In the genomic region with DNA sequence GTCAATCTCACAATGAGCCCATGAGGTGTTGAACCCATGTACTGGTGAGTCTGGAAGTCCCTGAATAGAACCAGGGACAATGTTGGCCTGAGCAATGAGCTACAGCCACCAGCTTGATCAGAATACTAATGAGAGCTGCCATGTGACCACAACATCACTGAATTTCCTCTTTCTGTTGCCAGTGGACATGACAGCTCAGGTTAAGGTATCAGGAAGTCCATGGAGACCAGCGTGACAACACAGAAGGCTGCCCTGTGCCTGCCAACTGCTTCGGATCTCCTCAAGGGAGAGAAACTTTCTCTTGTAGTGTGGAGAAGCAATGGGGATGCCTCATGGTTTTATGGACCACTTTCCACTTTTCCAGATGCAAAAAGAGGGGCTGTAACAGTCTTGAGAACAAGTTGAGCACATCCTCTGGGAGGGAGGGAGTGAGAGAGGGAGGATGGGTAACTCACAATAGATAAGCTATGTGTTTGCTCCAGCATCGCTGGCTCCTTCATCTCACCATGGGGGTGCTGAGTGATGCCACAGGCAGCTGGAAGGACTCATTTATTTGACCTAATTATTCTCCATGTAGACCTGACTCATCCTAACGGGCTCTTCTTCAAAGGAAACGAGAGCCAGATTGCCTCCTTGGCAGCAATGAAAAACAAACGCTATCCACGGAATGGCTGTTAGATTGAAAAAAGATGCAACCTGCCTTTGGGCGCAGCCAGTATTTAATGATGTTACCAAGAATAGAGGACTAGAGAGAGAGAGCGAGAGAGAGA, we compare ENCODE assay signal across 17 mouse cellular contexts.
A peak's percentile ranks its signal among the peaks of the same experiment; 100 is the strongest.
DNase-seq lines count a peak whose midpoint lies in the region; ATAC-seq and TF ChIP-seq lines count a peak whose summit lies in the region.
"Had no signal": no experiment of that assay in that cellular context is flagged by ENCODE, and none has a peak within 500 bp of the region (broad histone marks: within the 10 kb centered on the region; RNA-seq: fewer than 3 reads in every experiment).

No protein-coding gene starts in this region.

- peaks cover 21% of the 10 kb centered on the region; the same call in 1 of the 2 replicates for H3K4me1 ChIP-seq in embryonic facial prominence, embryonic 14.5 days (ENCODE audit: control insufficient read depth, insufficient read depth, low read length)
- no peaks in the 10 kb centered on the region for H3K4me1 ChIP-seq in stomach, postnatal 0 days (replicated peaks; ENCODE audit: control insufficient read depth, insufficient read depth)

- no peak overlapping the region for H3K4me3 ChIP-seq in embryonic facial prominence, embryonic 14.5 days (ENCODE audit: low read depth, low read length)
- H3K4me3 ChIP-seq in stomach, postnatal 0 days (ENCODE audit: low read depth, low read length) = no peak overlapping the region
- H3K4me3 ChIP-seq: embryonic facial prominence, embryonic 12.5 days; heart, embryonic 10.5 days; limb, embryonic 10.5 days; midbrain, embryonic 10.5 days; neural tube, embryonic 13.5 days had no signal

- TF ChIP-seq CTCF in stomach, postnatal 0 days (IDR thresholded peaks at IDR 0.05; ENCODE audit: low read depth) = no peak

- no peak for TF ChIP-seq EP300 in stomach, postnatal 0 days (optimal IDR thresholded peaks at IDR 0.05)

- peak; percentile 19 to 43 for DNase-seq in cerebellum, postnatal 14 days
- no peak for DNase-seq in cerebellum, adult 9-11 months
- DNase-seq in lung, postnatal 10 days = peak; percentile 14
- DNase-seq in lung, postnatal 4 days = no peak
- peak; percentile 43 for DNase-seq in embryonic facial prominence, embryonic 14.5 days (ENCODE audit: low spot score)
- DNase-seq in retina, embryonic 14.5 days (ENCODE audit: low spot score) = peak; percentile 13
- DNase-seq in kidney, adult 18-20 months = no peak
- no peak for DNase-seq in stomach, postnatal 0 days (ENCODE audit: low spot score)
- DNase-seq: liver, postnatal 0 days; thymus, adult 2 months had no signal

- no peaks in the 10 kb centered on the region for H3K36me3 ChIP-seq in embryonic facial prominence, embryonic 14.5 days (ENCODE audit: control insufficient read depth, insufficient read depth, low read length)
- H3K36me3 ChIP-seq in stomach, postnatal 0 days (ENCODE audit: control insufficient read depth, insufficient read depth, low read length) = no peaks in the 10 kb centered on the region
- H3K36me3 ChIP-seq: embryonic facial prominence, embryonic 12.5 days; heart, embryonic 10.5 days; limb, embryonic 10.5 days; midbrain, embryonic 10.5 days; neural tube, embryonic 13.5 days had no signal

- no peaks in the 10 kb centered on the region for H3K27me3 ChIP-seq in embryonic facial prominence, embryonic 14.5 days (replicated peaks; ENCODE audit: control insufficient read depth, insufficient read depth, low read length)
- H3K27me3 ChIP-seq in stomach, postnatal 0 days (ENCODE audit: control insufficient read depth, insufficient read depth, low read length) = no peaks in the 10 kb centered on the region
- H3K27me3 ChIP-seq: CH12.LX; embryonic facial prominence, embryonic 12.5 days; neural tube, embryonic 13.5 days had no signal

- 36% methylated on average over 9 of the region's 9 CpGs for WGBS in embryonic facial prominence, embryonic 14.5 days
- 61% methylated on average over 9 of the region's 9 CpGs for WGBS in stomach, postnatal 0 days

- ATAC-seq in embryonic facial prominence, embryonic 14.5 days (ENCODE audit: low read depth) = no peak
- ATAC-seq in stomach, postnatal 0 days (ENCODE audit: low FRiP score, low TSS enrichment) = no peak
- ATAC-seq: liver, postnatal 0 days had no signal

- no peaks in the 10 kb centered on the region for H3K9me3 ChIP-seq in embryonic facial prominence, embryonic 14.5 days (ENCODE audit: control insufficient read depth, low read length)
- H3K9me3 ChIP-seq in stomach, postnatal 0 days (ENCODE audit: control insufficient read depth, low read length) = no peaks in the 10 kb centered on the region
- H3K9me3 ChIP-seq: embryonic facial prominence, embryonic 12.5 days; heart, embryonic 10.5 days; limb, embryonic 10.5 days; midbrain, embryonic 10.5 days; neural tube, embryonic 13.5 days had no signal

- H3K27ac ChIP-seq in embryonic facial prominence, embryonic 14.5 days (replicated peaks; ENCODE audit: low read depth, low read length) = no peak overlapping the region
- no peak overlapping the region for H3K27ac ChIP-seq in stomach, postnatal 0 days (replicated peaks)
- H3K27ac ChIP-seq: embryonic facial prominence, embryonic 12.5 days; hindbrain, embryonic 14.5 days; limb, embryonic 10.5 days; midbrain, embryonic 10.5 days; neural tube, embryonic 13.5 days had no signal

- H3K9ac ChIP-seq in embryonic facial prominence, embryonic 14.5 days (ENCODE audit: low read depth, low read length) = no peak overlapping the region
- H3K9ac ChIP-seq in stomach, postnatal 0 days (ENCODE audit: low read length) = no peak overlapping the region
- H3K9ac ChIP-seq: embryonic facial prominence, embryonic 12.5 days; hindbrain, embryonic 14.5 days; liver, postnatal 0 days; neural tube, embryonic 13.5 days had no signal

- H3K4me2 ChIP-seq in embryonic facial prominence, embryonic 14.5 days (ENCODE audit: low read depth, low read length) = no peak overlapping the region
- no peak overlapping the region for H3K4me2 ChIP-seq in stomach, postnatal 0 days (replicated peaks; ENCODE audit: low read depth)
- H3K4me2 ChIP-seq: embryonic facial prominence, embryonic 12.5 days; hindbrain, embryonic 14.5 days; neural tube, embryonic 13.5 days had no signal

Comparison
In these comparisons a context has a peak if more than half of its experiments do, and no peak if none do; other contexts are left out.
1. DNase-seq: peak in cerebellum, postnatal 14 days (2 of 2), lung, postnatal 10 days (single experiment), embryonic facial prominence, embryonic 14.5 days (single experiment) and retina, embryonic 14.5 days (single experiment); none in cerebellum, adult 9-11 months (single experiment), lung, postnatal 4 days (0 of 2), kidney, adult 18-20 months (single experiment) and stomach, postnatal 0 days (single experiment).